Mouse (Mus musculus) T-cell, adult 2 months (primary cell): ENCODE data around the gene Hopx.

ENCODE experiments used
- DNase-seq: peaks from one replicate; pipeline ENCODE4 v3.0.0; 2022; ENCODE audit warnings: low spot score

The Hopx gene

GRCm38 (mm10) chr5:77067321-77067720 is 47.6 kb downstream of the Hopx start:
- no peak for DNase-seq

DNA sequence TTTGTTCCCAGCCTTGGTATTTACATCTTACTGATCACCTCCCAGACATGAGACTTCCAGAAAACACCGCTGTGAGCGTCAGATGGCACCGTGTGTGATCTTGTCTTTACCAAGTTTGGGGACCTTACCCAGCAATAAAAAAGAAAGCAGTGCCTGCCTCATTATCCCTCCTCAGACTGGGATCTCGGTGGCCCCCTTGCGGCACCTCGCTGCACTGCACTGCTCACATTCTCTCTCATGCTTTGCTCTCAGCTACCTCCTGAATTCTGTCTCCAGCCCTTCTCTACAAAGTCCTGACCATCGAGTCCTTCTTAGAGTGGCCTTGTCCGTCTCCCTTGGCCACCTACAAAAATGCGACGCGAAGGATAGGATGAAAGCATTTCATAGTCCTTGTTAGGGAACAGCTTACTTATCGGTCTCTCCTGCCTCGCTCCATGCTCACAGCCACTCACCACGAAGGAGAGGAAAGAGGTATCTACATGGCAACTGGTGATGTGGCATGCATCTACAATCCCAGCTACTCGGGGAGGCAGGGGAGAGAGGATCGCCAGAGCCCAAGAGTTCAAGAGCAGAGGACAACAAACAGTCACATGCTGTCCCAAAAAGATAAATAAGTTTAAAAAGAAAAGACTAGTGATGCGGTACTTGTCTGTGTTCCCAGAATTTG is 53.4 kb downstream of the Hopx start:
- peak; percentile 52 for DNase-seq

DNA sequence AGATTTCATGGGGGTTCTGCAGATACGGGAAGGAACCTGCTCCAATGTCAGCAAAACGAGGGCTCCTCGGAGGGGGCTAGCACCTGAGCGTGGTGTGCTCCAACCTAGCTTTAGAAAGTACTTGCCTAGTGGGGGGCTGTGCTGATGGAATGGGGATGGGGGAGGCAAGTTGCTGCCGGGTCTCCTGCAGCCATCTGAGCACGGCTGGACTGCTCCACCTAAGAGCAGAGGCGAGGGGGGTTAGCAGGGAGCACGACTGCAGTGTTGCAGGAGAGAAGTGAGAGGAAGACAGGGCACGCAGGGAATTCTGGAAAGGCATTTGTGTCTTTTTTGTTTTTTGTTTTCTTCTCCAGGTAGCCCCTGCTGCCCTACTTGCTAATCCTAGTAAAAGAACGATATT is 54.6 kb downstream of the Hopx start:
- no peak for DNase-seq

DNA sequence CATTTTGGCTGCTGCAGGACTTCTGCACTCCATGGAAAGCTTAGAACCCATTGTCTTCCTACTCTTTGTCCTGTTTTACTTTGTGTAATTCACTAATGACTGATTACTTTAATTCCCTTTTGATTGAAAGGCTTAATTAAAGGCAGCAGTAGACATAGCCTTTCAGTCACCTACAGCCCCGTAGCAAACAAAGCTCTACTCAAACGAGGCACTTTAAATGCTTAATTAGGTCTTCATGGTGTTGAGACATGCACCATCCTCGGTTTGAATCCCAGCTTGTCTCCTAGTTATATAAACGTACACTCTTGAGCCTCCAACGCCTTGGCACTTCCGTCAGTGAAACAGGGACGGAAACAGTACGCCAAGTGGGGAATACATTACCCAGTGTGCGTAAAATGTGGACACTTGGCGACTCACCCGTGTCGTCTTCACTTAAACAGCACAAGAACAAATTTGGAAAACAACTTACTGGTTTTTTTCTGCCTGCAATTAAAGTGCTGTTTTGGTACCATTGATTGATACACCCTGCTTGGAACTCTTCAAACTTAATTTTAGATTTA is 58.0 kb downstream of the Hopx start:
- DNase-seq, result no peak

- no peak for DNase-seq
Observed at GRCm38 (mm10) chr5:77052616-77053015, 62.3 kb downstream of the Hopx start.

DNA sequence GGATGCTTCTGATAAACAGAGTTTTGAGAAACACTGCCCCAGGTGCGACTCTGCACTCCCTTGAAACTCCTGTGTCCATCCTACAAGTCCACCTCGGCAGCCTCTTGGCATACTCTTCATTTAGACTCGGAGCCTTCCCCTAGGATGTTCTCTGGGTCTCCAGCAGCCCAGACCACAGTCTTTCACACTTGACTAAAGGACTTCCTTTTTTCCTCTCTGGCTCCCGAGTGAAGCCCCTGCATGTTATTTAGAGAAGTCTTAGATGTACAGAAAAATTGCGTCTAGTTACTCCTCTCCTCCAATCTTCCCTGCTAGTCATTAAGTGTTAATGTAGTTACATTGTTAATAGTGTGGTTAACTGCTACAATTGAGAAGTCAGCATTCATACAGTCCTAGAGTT is 70.6 kb downstream of the Hopx start:
- no peak for DNase-seq

- no peak for DNase-seq
Observed at GRCm38 (mm10) chr5:77039391-77039790, 75.5 kb downstream of the Hopx start.

DNA sequence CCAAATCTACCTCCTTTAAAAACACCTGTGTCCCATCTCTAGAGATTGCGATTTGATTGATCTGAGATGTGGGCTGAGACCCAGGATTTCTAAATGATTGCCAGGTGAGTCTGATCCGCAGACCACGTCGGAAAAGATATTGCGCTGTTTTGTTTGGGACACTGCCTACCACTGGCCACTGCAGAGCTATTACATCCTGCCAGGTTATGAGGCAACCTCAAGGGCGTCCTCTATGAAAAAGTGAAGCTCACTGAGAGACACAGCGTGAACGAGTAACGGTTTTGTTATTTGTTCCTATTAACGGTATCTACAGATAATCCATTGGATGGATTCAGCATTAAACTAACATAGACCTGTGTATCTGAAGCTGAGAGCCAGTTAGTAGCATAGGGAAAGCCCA is 76.5 kb downstream of the Hopx start:
- DNase-seq, result no peak
